Mouse (Mus musculus) neural tube, postnatal 0 days (tissue): ENCODE results near the gene Nfe2l1. TPM values are rescaled to one million over a fixed set of nuclear protein-coding genes. Genes with fewer than 3 reads are reported as not detected.

ENCODE experiments used
- microRNA counts: library from miRNA; unstranded; fragments of <30 nt; microRNA quantifications from one replicate; lab custom pipeline; 2015
- microRNA-seq: library from miRNA; unstranded; fragments of <30 nt; microRNA quantifications from one replicate; pipeline ENCODE4, GENCODE M21; 2016
- polyA plus RNA-seq: library from polyadenylated mRNA; unstranded; fragments of >200 nt; fragmentation: Nextera tagmentation; extraction: Ambion mirVana; gene quantifications from 2 replicates; pipeline ENCODE4 v1.2.1, GENCODE M21; 2015

The Nfe2l1 gene
- polyA plus RNA-seq: 66.9 and 68.8 TPM in 2 replicates

DNA sequence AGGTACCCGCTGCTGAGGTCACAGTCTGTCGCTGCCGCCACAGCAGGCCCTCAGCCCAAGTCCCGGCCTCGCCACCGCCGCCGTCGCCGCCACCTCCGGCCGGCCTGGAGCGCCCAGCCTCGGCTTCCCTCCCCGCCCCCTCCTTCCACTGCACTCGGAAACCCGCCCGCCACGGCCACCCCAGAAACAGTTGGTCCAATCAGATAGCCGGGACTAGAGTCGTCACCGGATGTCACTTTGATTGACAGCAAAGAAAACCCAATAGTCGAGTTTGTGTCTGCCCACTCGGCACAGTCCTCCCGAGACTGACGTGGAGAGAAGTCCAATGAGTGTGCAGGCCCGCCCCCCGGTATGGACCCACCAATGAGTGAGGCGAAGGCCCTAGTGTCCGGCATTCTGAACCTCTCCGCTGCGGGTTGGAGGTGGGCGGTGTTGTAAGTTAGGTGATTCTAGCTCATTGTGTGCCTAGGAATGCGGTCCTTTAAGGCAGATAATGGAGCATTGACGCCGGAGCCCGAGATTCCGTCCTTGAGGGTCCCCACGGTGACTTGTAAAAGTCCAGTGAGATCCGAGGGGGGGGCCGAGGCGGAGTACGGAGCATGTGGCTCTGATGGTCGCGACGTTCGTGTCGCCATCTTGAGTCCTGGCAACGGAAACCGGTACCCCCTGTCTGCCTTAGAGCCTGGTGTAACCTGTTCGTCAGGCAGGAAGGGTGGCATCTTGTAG is at the start of gene Nfe2l1:
TSS of gene Nfe2l1 (minus strand) at position 156 of the 726 bp plus-strand sequence.

DNA sequence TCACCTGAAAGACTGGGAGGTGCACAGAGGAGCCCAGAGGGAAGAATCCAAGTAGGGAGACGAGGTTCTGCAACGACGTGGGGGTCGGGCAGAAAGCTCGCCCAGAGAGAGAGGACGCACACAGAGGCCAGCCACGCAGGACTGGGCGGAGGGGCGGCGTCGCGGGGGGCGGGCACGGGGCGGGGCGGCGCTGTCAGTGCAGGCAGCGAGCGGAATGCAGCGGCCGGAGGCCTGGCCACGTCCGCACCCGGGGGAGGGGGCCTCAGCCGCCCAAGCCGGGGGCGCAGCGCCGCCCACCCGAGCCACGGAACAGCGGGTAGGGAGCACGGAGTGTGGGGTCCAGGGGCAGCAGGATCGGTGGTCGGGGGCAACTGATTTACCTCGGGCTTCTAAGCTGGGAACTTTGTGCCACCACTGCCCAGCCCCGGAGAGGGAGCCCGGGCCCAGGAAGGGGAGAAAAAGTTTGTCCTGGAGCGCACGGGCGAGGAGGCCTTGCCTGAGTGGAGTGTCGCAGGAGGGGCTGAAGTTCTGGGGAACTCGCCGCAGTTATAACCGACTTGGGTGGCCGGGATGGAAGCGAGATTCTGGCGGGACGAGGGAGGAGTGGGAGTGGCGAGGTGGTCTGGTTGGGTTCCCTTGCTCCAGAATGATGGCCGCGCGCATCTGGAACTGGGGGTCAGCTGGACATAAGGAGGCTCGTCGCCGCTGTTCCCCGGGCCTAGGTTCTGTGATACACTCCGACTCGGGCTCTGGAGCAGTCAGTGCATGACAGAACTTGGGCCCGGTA is 20.1 kb upstream of the Nfe2l1 start, which contains the start of gene Copz2:
TSS of gene Copz2 (plus strand) at position 190 of the 787 bp plus-strand sequence.

DNA sequence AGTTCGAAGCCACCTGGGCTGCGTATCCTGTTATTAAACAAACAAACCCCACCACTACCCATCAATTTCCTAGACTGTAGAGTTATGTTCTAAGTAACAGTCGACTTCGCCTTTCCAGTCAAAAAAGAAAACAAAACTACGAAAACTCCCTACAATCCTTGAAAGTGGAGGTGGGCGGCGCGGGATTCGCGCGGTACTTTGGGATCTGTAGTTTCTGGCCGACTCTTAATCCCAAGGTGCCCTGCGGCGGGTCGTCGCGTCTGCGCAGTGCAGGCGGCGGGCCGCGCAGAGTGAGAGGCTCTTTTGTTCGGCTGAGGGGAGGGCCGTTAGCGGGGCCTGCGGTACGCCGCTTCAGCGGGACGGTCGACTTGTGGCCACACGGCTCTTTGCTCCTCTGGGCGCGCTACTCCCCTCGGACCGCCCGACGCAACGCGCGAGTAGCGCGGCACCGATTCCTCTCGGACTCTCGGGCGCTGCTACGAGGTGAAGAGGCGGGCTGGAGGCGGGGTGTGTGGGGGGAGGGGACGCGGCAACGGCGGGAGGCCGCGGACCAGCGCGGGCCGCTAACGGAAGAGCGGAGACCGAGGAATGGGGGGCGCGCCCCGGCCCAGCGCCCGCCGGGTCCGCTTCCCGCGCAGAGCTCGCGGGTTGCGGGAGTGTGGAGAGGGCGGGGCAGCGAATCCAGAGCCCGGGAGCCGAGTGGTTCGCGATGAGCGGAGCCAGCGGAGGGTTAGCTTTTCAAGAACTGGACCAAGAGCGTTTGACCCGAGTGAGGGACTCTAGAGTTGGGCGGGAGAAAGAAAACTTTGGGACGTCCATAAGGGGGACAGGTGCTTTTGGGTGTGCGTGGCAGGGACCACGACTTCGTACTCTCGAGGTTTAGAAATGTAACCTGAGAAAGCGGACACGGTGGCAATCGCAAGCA is 40.6 kb downstream of the Nfe2l1 start, which contains the start of gene Cbx1:
TSS of gene Cbx1 (plus strand) at position 257 of the 925 bp plus-strand sequence.

DNA sequence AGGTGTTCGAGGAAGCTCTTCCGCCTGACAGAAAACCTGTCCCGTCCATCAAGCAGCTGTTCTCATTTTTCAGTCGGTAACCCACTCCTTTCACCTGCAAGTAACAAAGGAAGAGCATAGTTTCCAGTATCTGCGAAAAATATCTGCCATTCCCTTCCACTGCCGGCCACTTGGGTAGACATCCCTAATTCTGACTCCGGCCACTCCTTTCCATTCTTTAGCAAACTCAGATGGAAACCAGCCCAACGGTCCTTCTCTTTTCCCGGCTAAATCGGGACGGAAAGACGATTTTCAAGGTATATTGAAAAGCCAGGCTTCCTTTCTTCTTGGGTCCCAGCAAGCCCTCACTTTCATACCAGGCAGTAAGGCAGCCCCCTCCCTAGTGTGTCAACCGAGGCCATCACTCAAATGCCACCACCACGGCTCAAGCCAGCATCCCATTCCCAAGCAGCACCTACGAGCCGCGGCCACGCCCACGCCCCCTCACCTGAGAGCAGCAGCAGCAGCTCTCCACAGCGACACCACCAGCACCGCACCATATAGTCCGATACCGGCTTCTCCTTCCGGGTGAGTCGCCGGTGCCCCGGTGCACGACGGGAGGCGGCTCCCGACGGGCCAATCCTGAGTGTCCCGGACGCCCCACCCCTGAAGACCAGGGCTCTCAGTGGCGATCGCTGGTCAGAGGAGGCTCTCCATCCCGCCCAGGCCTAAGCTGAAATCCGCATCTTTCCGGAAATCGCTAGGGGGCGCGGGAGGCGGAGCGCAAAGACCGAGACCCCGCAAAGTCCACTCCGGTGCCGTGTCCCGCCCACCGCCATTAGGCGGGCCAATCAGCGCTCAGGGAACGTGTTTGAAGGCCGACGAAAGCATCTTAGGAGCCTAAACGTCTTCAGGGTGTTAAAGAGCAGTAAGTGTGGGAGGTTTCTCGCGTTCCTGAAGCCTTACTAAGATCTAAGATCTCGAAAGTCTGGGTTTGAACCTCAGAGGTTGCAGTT is 52.5 kb downstream of the Nfe2l1 start, which contains the start of gene Snx11:
TSS of gene Snx11 (minus strand) at position 592 of the 995 bp plus-strand sequence.

MicroRNAs encoded within 50 kb of the gene (microRNA counts, 519-probe panel; counts per million panel counts)
- 5,075 counts per million, percentile 63 among the panel's probes with 10 or more counts for microRNA mmu-miR-152 (lab: Ali Mortazavi, UCI)

Small RNA genes within 50 kb of the gene (microRNA-seq; reads per million reads assigned to microRNA genes)
- 131 reads per million, percentile 48 among the genes with 10 or more reads in this experiment for gene Mir152

Other genes starting within 250 kb of the Nfe2l1 start
- gene Snx11, start 52.4 kb downstream of the Nfe2l1 start, polyA plus RNA-seq: 48.8 and 59.0 TPM in 2 replicates
- 49.2 and 49.5 TPM in 2 replicates for gene Cbx1, start 40.8 kb downstream of the Nfe2l1 start, polyA plus RNA-seq
- 30.1 and 42.5 TPM in 2 replicates for gene Copz2, start 19.9 kb upstream of the Nfe2l1 start, polyA plus RNA-seq
- gene Cdk5rap3, start 86.5 kb upstream of the Nfe2l1 start, polyA plus RNA-seq: 72.4 and 74.2 TPM in 2 replicates
- gene Prr15l, start 98.1 kb upstream of the Nfe2l1 start, polyA plus RNA-seq: 0.23 and 0.32 TPM in 2 replicates
- gene Pnpo, start 114.0 kb upstream of the Nfe2l1 start, polyA plus RNA-seq: 30.2 and 33.2 TPM in 2 replicates
- gene Sp2, start 153.0 kb upstream of the Nfe2l1 start, polyA plus RNA-seq: 10.1 and 11.6 TPM in 2 replicates
- gene Sp6, start 183.4 kb upstream of the Nfe2l1 start, polyA plus RNA-seq: 0.36 and 0.45 TPM in 2 replicates
- gene Scrn2, start 200.0 kb upstream of the Nfe2l1 start, polyA plus RNA-seq: 9.1 and 11.5 TPM in 2 replicates
- 2.2 and 2.8 TPM in 2 replicates for gene Lrrc46, start 211.4 kb upstream of the Nfe2l1 start, polyA plus RNA-seq
- gene Mrpl10, start 211.6 kb upstream of the Nfe2l1 start, polyA plus RNA-seq: 64.7 and 67.8 TPM in 2 replicates
- gene Osbpl7, start 220.7 kb upstream of the Nfe2l1 start, polyA plus RNA-seq: 8.5 and 12.0 TPM in 2 replicates